Mouse (Mus musculus) induced T-regulatory cell, adult 2 months (primary cell): ENCODE data around the gene Cct8l1.

Source experiments
- DNase-seq: peaks from one replicate; pipeline ENCODE4 v3.0.0-alpha.2; 2012; ENCODE audit warnings: low read depth

Gene Cct8l1

DNA sequence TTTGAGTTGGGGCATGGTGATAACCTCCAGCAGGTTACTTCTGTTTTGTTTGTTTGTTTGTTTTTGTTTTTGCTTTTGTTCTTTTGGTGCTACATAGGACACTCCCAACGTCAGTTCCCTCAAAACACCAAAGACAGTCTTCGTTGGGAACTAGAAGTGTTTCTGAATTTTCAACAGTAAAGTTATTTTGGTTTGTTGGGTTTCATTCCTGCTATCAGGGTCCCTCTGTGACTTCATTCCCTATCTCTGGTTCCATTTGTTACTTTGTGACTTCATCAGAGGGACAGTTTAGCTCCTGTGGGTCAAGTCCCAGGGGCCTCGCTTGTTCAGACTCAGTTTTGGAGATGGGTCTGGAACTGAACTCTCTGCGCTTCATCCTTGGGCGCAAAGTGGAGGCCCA is at the start of gene Cct8l1:
TSS of gene Cct8l1 (plus strand) at position 301 of the 400 bp plus-strand sequence.
- no peak for DNase-seq

DNA sequence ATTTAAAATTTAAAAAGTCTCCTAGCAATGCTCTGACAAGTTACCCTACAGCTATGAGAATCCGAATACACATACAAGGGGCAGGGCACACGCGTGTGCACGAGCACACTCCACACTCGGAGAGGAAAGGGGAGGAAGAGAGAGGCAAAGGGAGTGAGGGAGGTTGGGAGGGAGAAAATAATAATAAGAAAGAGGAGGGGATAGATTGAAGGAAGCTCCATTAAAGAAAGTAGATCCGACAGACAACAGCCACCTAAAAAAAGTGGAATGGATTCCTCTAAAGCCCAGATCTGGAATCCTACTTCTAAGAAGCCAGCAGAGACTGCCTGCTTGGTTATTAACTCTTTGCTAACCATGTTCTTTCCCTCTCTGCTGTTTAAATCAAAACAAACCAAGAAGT is 43.8 kb upstream of the Cct8l1 start:
- no peak for DNase-seq

DNA sequence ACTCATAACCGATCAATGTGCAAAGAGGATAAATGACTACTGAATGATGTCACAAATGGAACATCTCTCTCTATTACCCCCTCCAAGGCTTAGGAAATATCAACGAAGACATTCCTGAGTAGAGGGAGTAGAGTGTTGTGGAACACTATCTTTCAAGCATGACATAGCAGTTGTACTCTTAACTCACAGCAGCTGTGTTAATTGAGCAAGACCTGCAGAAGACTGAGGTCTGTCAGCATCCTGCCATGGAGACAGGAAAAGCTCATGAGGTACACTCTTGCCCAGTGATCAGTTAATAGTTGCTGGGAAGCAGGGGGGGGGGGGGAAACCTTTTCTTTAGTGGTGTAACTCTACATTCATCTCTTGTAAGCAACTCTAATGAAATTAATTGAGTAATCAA is 40.1 kb upstream of the Cct8l1 start:
- no peak for DNase-seq

DNA sequence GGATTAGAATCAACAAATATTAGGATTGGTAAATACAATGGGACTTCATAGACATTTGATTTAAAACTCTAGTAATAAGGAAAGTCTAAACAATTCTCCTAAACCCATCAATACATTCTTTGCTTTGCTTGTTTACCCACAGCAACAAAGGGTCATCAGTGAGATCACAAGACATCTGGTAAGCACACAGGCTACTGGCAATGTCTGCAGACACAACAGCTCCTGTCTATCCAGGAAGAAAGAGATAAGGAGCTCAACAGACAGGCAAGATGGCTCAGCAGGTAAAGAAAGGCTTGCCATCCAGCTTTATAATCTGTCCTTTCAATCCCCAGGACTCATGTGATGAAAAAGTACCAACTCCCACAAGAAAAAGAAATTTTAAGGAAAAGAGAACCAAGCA is 37.0 kb upstream of the Cct8l1 start:
- no peak for DNase-seq

DNA sequence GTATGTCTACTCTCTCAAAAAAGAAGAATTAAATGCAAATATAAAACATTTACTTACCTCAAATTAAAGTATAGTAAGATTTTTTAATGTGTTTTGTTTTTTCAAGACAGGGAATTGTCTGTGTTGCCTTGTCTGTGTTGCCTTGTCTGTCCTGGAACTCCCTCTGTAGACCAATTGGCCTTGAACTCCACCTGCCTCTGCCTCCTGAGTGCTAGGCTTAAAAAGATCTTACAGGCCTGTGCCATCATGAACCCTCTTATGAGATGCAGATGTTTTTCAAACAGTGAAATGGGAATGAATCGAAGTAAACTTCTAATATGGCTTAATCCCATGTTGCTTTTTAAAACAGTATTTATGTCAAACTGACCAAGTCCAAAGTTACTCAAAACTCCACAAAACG is 19.2 kb upstream of the Cct8l1 start:
- DNase-seq: peak; percentile 23

DNA sequence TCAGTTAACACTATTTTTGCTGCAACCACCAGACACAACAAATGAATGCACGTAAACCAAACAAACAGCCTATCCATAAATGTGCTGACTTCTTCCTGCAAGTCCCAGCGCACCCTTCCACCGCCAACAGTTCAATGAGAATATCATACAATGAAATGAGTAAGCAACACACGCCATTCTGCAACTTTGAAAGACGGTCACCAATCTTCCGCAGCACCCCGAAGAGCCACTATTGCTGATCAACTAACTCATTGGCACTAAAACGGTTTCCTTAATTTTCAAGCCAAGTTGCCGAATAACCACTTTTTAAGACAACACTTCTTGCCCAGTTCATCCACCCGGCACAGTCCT is 18.5 kb upstream of the Cct8l1 start:
- peak; percentile 58 for DNase-seq

DNA sequence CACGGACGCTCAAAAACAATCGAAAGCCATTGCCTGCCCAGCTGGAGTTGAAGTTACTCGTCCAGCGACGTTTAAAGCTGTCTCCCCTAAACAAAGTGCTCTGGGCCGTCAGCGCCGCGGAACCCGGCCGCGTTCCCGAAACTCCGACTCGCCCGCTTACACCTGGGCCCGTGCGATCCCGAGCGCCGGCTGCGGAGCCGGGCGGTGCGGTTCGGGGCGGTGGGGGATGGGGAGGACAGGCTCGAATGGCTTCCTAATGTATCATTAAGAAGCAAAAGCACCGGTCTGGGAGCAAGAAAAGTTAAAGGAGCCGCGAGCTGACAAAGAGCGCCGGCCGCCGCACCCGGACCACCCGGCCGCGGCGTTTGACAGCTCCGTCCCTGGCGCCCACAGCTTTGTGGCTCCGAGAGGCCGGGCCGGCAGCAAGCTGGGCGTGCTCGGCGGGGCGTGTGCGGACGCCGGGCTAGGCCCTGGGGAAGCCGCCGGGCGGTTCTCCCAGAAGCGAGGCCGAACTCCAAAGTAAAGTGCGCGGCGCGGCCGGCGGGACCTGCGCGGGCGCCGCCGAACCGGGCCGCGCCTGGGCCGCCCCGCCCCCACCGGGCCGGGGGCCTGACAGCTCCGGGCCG is 18.0 kb upstream of the Cct8l1 start:
- DNase-seq: peak; percentile 61

DNA sequence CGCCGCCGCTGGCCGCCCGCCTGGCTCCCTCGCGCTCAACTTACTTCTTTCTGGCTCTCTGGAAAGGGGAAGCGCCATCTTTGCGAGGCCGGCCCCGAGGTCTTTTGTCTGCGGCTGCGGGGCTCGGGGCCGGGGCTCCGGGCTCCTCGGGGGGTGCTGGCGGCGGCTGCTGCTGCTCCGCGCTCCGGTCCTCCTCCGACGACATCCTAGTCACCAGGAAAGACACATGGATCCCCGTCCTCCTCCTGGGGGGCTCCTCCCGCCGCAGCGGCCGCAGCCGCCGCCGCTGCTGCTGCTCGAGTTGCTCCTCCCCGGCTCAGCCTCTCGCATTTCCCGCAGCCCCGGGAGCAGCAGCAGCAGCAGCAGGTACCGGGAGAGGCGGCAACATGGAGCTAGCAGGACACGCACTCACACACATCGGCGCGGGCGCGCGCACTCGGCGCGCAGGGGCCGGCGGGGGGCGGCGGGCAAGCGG is 17.5 kb upstream of the Cct8l1 start, which contains the start of gene Kmt2c:
TSS of gene Kmt2c (minus strand) at position 438 of the 475 bp plus-strand sequence.
- DNase-seq: peak; percentile 80

DNA sequence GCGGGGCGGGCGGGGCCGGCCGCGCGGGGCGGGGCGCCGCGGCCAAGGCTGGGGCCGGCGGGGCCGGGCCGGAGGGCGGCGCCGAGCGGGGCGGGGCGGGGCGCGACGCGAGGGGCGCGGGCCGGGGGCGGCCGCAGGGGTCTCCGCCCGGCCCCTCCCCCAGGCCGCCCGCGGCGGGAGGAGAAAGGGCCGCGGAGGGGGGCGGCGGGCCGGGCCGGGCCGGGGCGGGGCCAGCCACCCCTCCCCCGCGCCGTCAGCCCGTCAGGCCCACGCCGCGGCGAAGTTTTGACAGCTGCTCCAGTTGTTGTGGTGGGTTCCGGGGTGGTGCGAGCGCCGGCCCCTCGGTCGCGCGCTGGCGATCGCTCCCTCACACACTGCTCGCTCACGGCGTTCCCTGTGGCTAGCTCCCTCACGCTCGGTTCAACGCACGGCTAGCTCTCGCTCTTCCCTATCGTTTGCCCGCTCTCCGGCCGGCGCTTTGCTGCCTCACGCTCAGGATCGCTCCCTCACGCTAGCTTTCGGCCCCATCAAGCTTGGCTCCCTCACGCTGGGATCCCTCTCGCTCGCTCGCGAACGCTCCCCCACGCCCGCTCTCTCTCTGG is 16.9 kb upstream of the Cct8l1 start:
- DNase-seq: peak; percentile 85

DNA sequence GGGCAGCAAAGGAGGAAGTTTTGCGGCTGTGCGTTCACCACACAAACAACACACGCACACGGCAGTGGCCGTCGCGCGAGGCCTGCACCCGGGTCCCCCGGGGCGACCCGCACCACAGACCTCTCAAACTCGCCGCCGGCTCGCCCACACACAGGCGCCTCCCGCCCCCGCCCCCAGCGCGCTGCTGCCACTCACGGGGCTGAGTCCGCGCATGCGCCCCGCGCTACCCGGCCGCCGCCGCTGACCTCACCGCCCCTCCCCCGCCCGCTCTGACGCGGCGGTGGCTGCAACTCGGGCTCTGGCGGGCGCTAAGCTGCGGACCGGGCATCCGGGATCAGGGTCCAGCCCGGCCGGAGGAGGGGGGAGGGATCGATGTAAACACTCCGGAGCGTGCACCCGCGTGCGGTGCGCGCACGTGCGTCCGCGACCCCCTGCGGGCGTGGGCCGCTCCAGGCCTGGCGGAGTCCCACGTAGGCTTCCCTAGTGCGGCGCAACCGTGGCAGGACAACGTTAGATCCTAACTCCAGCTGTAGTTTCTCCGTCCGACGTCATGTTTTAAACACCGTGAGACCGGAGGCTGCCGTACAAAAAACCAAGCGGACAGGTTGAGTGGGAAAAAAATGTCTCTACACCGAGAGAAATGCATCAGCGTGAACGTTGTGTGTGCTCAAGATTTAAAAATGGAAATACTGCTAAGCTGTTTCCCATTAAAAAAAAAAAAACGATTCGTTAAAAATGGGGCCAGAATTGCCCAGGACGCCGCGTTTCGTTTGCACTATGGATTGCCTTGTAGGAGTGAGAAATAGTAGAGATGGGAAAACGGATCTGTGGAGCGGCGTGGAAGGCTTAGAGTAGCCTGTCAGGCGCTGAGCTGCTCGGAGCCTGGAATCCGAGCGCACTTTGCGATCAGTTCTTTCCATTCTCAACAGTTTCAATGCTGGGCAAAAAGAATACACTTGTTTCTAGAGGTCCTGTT is 16.2 kb upstream of the Cct8l1 start:
- peak; percentile 96 for DNase-seq

DNA sequence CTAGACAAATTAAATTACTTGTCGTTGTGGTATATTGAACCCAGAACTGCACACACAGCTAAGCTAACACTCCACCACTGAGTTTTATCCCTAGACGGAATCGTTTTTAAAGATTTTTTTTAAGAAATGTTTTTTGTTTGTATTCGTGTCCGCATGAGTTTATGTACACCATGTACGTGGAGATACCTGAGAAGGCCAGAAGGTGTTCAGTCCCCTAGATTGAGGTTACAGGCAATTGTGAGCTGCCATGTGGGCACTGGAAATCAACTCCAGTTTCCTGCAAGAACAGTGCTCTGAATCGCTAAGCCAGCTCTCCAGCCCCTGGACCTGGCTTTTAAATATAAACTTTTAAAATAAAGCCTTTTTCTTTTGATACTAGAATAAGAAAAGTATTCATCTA is 15.2 kb upstream of the Cct8l1 start:
- peak; percentile 27 for DNase-seq

DNA sequence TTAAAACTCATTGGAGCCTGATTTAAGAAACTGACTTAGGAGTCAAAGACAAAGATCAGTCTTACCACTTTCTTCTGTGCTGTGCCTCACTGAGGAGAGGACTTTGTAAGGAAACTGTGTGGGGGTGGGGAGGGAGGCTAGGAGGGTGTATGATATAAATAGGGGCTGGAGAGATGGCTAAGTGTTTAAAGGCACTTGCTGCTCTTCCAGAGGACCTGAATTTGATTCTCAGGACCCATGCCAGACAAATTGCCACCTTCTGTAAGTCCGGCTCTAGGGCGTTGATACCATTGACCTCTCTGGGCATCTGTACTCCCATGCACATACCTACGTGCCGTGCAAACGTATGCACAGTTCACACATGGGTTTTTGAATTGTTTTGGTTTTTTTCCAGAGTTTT is 9.8 kb upstream of the Cct8l1 start:
- DNase-seq: no peak

DNA sequence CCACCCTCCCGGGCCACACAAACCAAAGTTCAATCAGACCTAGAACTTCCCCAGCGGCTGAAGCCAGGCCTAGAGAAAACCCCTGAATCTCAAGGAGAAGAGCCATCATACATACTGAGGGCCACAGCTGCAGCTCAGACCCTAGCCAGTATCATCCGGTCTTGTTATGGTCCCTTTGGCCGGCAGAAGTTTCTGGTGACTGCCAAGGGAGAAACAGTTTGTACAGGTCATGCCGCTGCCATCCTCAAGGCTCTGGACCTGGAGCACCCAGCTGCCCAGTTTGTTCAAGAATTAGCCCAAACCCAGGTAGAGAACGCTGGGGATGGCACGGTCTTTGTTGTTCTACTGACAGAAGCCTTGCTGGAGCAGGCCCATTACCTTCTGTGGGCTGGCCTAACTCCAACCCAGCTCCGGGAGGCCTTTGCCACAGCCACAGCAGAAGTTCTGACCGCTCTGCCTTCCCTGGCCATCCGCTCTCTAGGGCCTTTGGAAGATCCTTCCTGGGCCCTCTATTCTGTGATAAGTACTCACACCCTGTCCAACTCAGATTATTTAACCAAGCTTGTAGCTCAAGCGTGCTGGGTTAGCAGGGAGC is 531 bp downstream of the Cct8l1 start:
- no peak for DNase-seq

DNA sequence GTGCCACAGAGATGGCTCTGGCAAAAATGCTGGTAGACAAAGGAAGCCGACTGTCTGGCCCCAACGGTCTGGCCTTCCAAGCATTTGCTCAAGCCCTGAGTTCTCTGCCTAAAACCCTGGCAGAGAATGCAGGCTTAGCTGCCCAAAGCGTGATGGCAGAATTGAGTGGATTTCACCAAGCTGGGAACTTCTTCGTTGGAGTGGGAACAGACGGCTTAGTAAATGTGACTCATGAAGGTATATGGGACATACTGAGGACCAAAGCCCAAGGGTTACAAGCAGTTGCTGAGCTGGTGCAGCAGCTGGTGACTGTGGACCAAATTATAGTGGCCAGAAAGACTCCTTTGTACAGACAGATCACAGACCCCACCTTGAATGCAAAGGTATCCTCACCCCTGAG is 1.7 kb downstream of the Cct8l1 start:
- no peak for DNase-seq

DNA sequence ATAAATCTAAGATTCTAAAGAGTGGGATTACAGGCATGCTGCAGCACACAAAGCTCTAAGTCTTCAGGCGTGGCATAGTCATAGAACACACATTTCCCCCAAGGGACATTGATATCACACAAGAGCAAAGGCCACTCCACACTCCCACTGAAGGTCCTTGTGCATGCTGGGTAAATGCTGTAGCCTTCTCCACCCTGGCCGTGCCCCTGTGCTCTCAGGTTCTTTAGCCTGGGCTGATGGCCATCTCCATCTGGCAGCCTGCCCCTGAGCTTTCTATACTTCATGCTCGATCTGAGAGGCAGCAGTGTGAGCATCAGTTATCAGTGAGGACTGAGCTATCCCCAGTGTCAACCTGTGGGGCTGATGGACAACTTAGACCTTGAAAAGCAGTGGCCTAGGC is 4.0 kb downstream of the Cct8l1 start:
- no peak for DNase-seq

DNA sequence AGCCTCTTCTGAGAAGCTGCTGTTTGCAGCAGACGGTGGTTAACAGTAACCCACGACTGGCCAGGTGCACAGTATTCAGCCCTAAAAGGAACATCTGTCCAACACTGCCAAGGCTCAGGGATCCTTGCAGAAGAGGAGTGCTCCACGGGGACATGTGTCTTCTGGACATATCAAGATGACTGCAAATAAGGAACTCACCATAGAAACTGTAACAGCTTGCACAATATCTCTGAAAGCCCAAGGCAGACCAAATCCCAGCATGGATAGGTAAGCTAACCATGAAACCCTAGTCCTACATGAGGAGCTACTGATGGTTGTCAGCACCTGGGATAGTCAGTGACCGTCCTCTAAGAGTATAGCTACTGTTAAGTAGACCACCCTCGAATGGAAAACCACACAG is 5.6 kb downstream of the Cct8l1 start:
- no peak for DNase-seq

DNA sequence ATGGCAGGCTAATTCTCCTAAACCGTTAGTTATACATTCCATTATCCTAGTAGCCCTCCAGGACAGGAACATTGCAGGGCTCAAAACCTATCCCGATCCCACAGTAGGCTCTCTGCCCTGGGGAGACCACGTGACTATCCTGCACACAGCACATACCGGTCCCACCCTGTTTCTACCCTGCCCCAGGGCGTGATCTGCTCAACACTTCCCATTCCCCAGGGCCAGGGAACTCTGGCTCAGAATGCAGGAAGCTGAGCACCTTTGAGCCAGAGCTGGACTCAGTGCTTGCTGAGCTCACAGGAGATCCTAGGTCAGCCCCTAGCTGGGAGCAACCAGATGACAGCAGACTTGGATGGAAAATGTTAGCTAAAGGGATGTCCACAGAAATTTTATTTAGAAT is 10.2 kb downstream of the Cct8l1 start:
- no peak for DNase-seq

DNA sequence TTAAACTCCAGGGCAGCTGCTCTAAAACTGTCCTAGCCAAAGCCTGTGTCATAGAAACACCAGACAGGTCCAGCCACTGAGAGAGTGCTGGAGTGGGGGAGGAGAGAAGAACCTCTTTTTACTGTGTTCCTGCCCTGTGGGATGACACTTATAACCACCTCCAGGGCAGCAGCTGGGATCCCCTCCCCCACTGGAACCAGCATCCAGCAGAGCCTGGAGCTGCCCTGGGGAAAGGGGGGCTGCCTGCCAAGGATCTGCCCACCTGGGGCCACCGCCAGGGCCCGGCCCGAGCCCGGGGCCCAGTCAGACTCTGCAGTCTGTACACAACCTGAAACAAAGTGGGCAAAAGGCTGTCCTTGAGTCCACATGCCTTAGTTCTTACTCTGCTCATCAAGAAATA is 11.1 kb downstream of the Cct8l1 start:
- DNase-seq: peak; percentile 10

DNA sequence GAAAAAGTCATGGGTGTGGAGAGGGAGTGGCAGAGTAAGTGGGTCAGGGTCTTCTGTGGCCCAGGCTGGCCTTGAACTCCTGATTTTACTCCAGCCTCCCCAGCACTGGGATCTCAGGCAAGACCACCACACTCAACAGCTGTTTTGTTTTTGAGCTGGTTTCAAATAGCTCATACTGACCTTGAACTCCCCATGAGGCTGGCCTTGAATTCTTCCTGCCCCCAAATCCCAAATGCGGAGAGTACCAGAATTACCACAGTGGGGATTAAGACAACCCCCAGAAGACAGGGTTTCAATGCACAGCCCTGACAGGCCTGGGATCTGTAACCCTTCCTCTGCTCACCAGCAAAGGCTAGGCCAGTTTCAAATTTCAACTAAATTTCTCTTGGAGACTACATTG is 12.1 kb downstream of the Cct8l1 start:
- DNase-seq: no peak

DNA sequence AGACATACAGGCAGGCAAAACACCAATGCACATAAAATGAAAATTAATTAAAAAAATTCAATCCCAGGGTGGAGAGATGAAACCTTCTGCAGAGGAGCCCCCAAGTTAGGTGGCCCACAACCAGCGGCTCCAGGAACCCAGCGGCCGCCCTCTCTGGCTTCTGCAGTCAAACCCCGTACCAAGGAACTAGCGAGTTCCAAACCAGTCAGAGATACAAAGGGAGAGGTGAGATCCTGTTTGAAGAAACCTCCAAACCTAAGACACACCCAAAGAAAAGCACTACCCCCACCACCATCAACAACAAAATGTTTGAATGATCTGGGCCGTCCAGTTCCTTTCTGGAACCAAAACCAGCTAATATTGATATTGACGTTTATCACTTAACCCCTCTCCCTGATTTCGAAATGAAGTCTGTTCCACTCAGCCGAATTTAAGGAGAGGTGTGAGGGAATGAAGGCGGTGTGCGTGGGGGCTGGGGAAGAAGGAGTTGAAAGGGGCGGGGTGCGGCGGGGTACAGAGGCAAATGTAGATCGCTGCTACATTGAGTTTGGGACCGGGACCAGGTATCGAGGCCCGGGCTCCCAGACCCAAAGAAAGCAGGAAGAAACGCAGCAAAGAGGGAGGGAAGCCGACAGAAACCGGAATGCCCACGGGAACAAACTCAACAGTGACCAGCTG is 13.1 kb downstream of the Cct8l1 start:
- DNase-seq: no peak

DNA sequence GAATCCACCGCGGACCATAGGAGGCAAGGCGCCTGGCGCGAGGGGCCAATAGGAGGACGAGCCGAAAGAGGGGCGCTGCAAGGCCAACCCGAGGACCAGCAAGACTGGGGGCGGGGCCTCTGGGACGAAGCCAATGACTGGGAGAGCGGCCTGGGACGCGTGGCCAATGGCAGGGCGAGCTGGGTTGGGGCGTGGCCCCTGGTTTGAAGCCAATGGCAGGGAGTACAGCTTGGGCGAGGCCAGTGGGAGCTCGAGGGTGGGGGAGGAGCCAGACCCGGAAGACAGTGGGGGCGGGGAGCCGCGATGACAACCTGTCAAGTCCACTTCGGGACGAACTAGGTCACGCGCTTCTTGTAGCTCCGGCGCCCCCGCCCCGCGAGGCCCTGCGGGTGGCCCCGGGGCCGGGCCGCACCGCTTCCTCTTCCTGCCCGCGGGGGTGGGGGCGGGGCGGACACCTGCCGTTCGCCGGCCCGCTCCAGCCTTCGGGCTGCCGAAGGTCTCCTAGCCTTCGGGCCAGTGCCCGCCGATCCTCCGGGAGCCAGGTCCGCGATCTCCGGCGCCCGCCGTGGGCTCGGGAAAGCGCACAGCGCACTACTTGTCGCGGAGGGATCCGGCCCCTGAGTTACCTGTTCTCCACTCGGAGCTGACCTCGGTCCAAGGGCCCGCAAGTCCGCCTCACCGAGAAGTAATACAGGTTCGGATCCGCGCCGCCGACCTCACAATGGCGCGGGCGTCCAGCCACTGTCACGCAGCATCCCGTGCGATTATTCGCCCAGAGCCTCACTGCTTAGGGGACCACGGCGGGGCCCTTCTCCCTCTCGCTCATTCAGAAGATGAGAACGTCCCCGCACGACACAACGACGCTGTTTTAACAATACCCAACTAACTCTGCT is 13.9 kb downstream of the Cct8l1 start:
- DNase-seq: peak; percentile 100
